Mouse (Mus musculus) bone marrow, adult 2 months (tissue): ENCODE results near the gene Celsr1. TPM values are rescaled to one million over a fixed set of nuclear protein-coding genes. Genes with fewer than 3 reads are reported as not detected.

ENCODE experiments used
- H3K27ac ChIP-seq: fragments of 200-500 bp; 2 replicates; pipeline ENCODE4 v1.5.1; 2012; ENCODE audit warnings: low read depth, mild to moderate bottlenecking, control low read depth, inconsistent platforms, low read length; ENCODE audit not compliant: control insufficient read depth, poor library complexity, insufficient read depth
- H3K4me1 ChIP-seq: fragments of 200-500 bp; 2 replicates; pipeline ENCODE4 v1.6.1; 2011; ENCODE audit warnings: low read length; ENCODE audit not compliant: control insufficient read depth, insufficient read depth
- H3K4me3 ChIP-seq: fragments of 200-500 bp; replicated peaks from 2 replicates; pipeline ENCODE3; 2011; ENCODE audit warnings: mild to moderate bottlenecking, low read depth, low read length, control low read depth; ENCODE audit not compliant: control insufficient read depth
- CTCF ChIP-seq: fragments of 200-500 bp; IDR thresholded peaks from 2 replicates; pipeline ENCODE4 v1.5.1; 2011; ENCODE audit warnings: low read length, control low read depth; ENCODE audit not compliant: control insufficient read depth, insufficient read depth
- POLR2A ChIP-seq: fragments of 200-500 bp; IDR thresholded peaks from 2 replicates; pipeline ENCODE4 v1.6.1; 2011; ENCODE audit warnings: low read depth, mild to moderate bottlenecking, control low read depth, low read length, borderline replicate concordance; ENCODE audit not compliant: control insufficient read depth
- WGBS: fragments of 180-500 bp; shearing (Covaris S2); methylation state at CpG from one replicate; pipeline ENCODE4 v1.1.7; 2018; 5-methylcytosine and 5-hydroxymethylcytosine counted together
- polyA plus RNA-seq: library from polyadenylated mRNA; stranded (reverse); fragments of >200 nt; gene quantifications from 2 replicates; pipeline ENCODE4 v1.2.4, GENCODE M21; 2011; ENCODE audit warnings: low replicate concordance; ENCODE audit not compliant: missing spikeins, insufficient read depth, insufficient read length

Gene Celsr1
- polyA plus RNA-seq, 1 experiment: 4.2 TPM

DNA sequence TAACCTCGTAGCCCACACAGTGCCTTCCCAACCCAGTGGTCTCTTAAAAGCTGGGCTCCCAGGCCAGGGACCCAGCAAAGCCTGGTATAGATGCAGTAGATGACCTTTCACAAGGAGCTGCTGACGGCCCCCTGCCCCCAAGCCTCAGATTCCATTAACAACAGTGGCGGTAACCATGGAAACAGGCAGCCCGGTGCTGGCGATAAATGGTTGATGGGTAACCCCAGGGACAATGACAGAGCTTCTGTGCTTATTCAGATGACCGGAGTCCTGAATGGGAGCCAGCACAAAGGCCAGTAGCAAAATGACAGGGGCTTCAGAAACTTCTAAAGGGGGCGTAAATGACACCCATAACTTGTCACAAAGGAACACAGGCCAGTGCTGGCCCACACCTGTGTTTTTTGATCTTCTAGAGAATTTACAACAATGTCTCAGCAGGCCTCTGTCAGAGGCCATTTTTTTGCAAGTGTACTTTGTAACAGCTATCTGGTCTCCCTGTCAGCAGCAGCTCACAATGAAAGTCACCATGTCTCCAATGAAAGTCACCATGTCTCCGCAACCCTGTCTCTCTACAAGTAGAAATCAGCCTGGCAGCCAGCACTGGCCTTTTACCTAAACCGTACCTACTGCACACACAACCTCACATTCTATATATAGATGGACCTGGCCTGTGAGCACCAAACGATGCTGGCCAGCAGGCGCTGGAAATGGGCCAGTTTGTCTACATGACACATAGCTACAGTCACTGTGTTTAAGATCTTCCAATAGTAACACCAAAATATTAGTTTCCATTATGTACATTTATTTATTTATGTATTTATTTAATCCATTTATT lies 27.7 kb downstream of the Celsr1 start:
- Histone ChIP-seq H3K27ac (no peak overlapping the region), H3K4me3 (no peak overlapping the region), H3K4me1 (no peaks in the 10 kb centered on the region; the same call in 1 of the 2 replicates)
- 82% methylated on average over 11 of the region's 11 CpGs for WGBS
- TF ChIP-seq POLR2A: no peak
- no peak for TF ChIP-seq CTCF

DNA sequence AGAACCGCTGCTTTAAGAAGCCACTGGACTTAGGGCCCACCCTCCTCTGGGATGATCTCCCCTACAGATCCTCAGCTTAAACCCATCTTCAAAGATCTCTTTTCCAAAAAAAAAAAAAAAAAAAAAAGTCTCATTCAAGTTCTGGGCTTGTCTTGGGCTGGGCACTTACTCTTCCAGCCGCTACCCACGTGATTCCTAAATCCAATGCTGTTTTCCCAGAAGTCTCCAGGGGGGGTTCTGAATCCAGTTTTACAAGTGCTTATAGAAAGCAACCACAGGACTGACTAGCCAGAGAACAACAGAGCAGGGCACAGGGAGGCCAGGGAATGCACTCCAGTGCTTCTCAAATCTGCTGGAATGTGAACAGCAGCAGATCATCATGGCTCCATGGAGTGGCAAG lies 29.5 kb downstream of the Celsr1 start:
- no peaks in the 10 kb centered on the region; the same call in 1 of the 2 replicates for H3K4me1 ChIP-seq
- H3K4me3 ChIP-seq: no peak overlapping the region
- no peak overlapping the region for H3K27ac ChIP-seq
- TF ChIP-seq POLR2A (no peak), CTCF (no peak)
- WGBS: 96% methylated on average over 3 of the region's 3 CpGs

DNA sequence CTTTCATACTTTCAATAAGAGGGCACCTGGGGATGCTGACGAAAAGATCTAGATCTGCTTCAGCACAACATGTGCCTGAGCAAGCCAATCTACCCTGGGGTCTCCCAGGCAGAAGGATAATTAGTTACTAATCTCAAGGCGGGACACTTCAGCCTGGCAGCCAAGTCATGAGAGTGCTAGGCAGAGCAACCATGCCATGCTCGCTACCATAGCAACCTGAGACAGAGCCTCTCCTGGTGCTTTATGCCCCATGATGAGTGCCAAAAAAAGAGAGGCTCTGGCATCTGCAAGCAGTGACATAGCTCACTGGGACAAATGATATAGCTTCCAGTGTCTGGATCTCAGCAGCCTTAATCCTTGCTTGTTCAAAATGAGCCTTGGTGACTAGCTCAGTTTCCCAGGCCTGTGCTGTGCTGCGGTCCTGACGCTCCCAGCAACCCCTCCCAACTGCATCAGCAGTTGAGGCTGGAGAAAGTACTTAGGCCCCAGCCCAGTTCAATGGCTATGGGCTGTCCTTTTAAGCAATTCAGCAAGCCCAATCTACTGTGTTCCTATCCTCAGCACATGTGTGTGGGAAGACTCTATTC lies 32.8 kb downstream of the Celsr1 start:
- Histone ChIP-seq H3K4me3 (no peak overlapping the region), H3K4me1 (no peaks in the 10 kb centered on the region; the same call in 1 of the 2 replicates), H3K27ac (no peak overlapping the region)
- 86% methylated on average over 5 of the region's 5 CpGs for WGBS
- TF ChIP-seq CTCF (no peak), POLR2A (no peak)

DNA sequence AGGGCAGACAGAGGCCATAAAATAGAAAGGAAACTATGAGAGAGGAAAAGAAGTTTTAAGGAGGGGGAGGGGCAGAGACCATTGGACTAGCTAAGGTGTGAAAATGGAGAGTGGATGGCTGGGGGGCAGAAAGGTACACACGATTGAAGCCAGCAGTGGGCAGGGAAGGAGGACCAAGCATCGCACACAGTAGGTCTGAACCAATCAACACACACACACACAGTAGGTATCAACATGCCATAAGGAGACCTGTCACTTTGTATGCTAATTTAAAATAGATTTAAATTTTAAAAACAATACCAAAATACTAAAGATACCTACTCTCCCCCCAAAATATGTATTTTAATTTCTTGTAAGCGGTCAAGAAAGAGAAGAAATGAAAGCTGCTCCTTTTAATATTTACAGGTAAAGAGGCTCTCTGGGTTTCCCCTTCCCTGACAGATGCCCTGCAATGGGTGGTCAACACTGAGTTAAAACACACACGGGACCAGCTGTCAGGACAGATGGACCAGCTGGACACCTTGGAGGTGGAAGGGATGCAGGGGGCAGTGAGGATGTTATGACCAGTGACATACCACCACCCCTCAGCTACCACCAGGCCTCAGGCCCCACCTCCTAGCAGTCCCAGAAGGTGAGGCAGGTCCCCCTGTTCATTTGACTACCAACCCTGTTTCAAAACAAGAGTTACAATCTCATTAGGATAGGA lies 34.9 kb downstream of the Celsr1 start:
- H3K27ac ChIP-seq: no peak overlapping the region
- H3K4me1 ChIP-seq: no peaks in the 10 kb centered on the region
- WGBS: 79% methylated on average over 4 of the region's 4 CpGs
- TF ChIP-seq POLR2A: no peak
- TF ChIP-seq CTCF: no peak
- H3K4me3 ChIP-seq: no peak overlapping the region

DNA sequence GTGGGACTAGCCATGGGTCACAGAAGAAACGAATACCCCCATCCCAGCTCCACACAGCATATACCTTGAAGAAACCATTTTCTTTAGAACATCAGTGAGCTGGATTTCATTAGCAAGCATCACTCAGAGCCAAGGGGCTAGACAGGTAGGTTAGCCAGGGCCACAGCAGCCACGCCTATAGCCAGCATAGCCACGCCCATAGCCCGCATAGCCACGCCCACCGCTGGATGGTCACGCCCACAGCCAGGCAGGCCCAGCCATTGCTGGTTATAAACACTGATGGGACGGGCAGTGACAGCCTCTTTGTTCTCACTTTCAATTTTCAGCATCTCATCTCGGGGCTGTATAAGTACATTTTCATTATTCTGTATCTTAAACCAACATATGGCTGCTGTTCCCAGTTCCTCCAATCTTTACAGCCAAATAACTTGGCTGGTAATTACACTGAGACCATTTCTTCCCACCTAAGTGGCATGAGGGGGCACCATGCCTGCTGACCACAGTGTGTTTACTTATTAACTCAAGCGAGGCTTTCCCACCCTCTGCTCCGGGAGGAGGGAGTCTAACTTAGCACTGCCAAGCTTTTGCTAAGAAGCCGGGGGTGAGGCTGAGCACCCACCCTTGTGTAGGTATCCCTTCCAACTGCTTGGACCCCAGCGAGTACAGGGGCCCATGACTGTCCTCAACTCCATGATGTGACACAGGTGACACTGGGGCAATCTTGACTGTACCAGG lies 37.4 kb downstream of the Celsr1 start:
- no peak for TF ChIP-seq CTCF
- no peak for TF ChIP-seq POLR2A
- no peaks in the 10 kb centered on the region for H3K4me1 ChIP-seq
- H3K4me3 ChIP-seq: no peak overlapping the region
- WGBS: 63% methylated on average over 13 of the region's 13 CpGs
- no peak overlapping the region for H3K27ac ChIP-seq

DNA sequence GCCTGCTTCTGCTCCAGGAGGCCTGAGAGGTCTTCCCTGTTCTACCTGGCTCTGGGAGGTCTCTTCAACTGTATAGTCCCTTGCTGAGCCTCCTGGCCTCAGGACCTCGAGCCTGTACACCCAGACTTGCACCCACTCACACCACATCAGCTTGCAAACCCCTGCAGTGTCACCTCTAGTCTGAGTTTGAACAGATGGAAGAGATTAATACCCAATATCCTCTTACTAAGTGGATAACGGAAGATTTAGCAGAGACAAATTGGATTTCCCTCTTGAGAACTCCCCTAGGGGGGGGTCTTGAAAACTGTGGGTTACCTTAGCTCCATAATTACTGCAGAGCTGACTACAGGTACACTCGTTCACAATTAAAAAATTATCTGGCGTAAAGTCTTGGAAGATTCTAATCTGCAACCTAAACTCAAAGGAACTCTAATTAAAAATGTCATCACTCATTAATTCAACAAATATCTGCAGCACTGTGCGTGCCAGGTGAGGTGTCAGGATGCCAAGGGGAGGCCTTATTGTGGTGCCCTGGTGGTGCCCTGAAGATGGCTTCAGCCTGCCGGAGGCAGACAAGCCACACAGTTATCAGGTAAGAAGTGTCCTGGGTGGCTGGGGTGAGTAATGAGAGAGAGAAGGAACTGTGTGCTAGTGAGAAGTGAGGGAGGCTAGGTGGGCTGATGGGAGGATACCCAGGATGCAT lies 38.5 kb downstream of the Celsr1 start:
- H3K4me3 ChIP-seq: no peak overlapping the region
- H3K4me1 ChIP-seq: no peaks in the 10 kb centered on the region
- TF ChIP-seq CTCF (no peak), POLR2A (no peak)
- WGBS: 87% methylated on average over 6 of the region's 6 CpGs
- no peak overlapping the region for H3K27ac ChIP-seq

DNA sequence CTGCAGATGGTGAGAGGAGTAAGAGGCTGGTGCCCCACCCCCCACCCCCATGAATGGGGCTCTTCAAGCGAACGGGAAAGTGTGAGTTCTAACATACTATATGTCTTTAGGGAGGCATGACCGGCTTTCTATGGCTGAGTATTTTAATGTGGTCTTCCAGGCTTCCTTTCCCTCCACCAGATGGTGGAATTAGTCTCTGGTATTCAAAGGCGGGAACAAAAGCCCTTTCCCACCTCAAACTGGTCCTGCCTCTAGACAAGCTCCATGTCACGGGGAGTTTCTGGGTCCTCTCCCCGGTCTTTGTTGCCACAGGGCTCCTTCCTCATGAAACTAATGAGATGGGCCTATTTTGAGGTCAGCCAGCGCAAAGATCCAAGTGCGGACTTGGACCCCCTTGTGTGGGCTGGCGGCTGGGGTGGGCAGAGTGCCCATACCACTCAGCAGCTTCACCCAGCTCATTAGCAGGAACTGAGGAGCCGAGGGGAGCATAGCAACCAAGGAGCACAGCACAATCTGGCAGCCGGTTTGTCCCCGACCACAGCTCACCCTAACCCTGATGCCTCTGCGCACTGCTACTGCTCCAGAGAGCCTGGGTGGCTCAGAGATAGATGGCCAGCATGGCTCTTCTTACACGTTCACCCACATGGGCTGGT lies 39.5 kb downstream of the Celsr1 start:
- Histone ChIP-seq H3K4me1 (no peaks in the 10 kb centered on the region), H3K4me3 (no peak overlapping the region), H3K27ac (no peak overlapping the region)
- 74% methylated on average over 14 of the region's 14 CpGs for WGBS
- TF ChIP-seq POLR2A (no peak), CTCF (no peak)
